Mouse (Mus musculus): Measurements from ENCODE around the gene Tnk2.

Tnk2 gene

GRCm38 (mm10) chr16:32660095-32660494 lies 16.4 kb downstream of the Tnk2 start:
- DNase-seq (ENCODE audit: low spot score in 2 of 2): no peak

- DNase-seq (ENCODE audit: low spot score in 2 of 2): no peak
Measured at GRCm38 (mm10) chr16:32660557-32661321, 17.1 kb downstream of the Tnk2 start.

GRCm38 (mm10) chr16:32661493-32661921 lies 17.8 kb downstream of the Tnk2 start:
- no peak for DNase-seq (ENCODE audit: low spot score in 2 of 2)

- no peak for DNase-seq (ENCODE audit: low spot score in 2 of 2)
Measured at GRCm38 (mm10) chr16:32662372-32662771, 18.7 kb downstream of the Tnk2 start.

DNA sequence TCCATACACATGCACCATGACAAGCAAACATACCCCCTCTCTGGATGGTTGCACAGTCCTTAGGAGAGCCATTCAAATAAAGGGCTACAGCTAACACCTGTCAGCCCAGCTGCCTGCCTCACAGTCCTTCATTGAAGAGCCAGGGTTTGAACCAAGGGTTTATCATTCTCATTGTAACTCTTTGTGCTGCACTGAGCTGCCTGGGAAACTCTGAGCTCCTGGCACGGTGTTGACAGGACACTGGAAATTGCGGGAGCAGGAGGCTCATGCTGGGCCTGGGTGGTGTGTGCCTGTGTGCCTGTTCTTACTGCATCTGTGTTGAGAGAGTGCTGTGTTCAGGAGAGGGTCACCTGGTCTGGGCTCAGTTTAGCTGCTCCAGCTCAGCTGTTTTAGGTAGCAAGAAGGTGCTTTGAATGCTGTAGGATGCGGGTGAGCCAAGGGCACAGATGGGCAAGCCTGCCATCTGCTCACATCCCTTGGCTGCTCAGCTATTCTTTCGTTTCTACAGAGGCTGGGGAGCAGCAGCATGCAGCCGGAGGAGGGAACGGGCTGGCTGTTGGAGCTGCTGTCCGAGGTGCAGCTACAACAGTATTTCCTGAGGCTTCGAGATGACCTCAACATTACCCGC lies 19.7 kb downstream of the Tnk2 start:
- DNase-seq (ENCODE audit: low spot score in 2 of 2): no peak

DNA sequence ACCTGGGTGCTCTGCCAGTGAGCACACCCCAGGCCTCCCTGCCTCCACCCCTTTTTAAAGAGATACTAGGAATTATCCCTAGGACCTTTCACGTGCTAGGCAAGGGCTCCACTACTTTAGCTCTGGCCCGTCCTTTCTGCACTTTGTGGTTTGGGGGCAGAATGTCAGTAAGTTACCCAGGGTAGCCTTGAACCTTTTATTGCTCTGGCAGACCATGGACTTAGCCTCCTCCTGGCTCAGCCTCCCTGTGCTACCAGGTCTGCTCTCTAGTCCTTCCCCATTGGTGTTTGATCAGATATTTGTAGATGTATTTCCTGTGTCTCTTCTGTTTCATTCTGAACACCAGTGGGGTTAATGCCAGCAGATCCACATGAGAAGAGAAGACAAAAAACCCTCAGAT lies 20.5 kb downstream of the Tnk2 start:
- no peak for DNase-seq (ENCODE audit: low spot score in 2 of 2)

GRCm38 (mm10) chr16:32665851-32666665 lies 22.4 kb downstream of the Tnk2 start:
- DNase-seq (ENCODE audit: low spot score in 2 of 2): no peak

- no peak for DNase-seq (ENCODE audit: low spot score in 2 of 2)
Measured at GRCm38 (mm10) chr16:32666671-32667551, 23.2 kb downstream of the Tnk2 start.

GRCm38 (mm10) chr16:32667552-32667872 lies 23.8 kb downstream of the Tnk2 start:
- no peak for DNase-seq (ENCODE audit: low spot score in 2 of 2)

GRCm38 (mm10) chr16:32668030-32668429 lies 24.4 kb downstream of the Tnk2 start:
- no peak for DNase-seq (ENCODE audit: low spot score in 2 of 2)

GRCm38 (mm10) chr16:32668472-32668871 lies 24.8 kb downstream of the Tnk2 start:
- DNase-seq (ENCODE audit: low spot score in 2 of 2): no peak

GRCm38 (mm10) chr16:32669243-32669642 lies 25.6 kb downstream of the Tnk2 start:
- DNase-seq (ENCODE audit: low spot score in 2 of 2): no peak

DNA sequence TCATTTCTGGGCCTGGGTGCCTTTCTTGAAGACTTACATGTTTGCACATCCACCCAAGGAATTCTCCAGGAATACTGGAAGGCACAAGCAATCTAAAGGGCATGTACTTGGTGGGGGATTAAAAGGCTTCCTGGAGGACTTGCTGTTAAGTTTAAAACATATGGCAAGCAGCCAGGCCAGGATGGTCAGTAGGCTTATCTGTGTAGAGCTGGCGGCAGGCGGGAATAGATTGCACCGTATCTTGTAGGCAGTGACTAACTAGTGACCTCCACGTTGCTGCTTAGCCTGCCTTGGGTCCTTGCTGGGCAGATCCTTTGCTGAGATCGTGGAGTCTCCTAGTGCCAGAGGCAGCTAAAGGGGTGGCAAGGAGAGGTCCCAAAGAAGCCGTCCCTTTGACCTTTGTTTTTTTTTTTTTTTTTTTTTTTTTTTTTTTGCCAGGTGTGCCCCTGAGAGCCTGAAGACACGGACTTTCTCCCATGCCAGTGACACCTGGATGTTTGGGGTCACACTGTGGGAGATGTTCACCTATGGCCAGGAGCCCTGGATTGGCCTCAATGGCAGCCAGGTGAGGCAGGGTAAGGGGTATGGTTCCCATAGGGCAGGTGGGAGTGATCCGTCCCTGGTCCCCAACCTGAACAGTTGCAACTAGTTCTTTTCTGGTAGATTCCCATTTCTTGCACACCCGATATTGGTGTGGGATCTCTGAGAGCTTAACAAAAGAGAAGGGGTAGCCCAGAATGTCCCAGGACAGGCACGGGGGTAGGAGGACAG lies 26.9 kb downstream of the Tnk2 start:
- no peak for DNase-seq (ENCODE audit: low spot score in 2 of 2)

DNA sequence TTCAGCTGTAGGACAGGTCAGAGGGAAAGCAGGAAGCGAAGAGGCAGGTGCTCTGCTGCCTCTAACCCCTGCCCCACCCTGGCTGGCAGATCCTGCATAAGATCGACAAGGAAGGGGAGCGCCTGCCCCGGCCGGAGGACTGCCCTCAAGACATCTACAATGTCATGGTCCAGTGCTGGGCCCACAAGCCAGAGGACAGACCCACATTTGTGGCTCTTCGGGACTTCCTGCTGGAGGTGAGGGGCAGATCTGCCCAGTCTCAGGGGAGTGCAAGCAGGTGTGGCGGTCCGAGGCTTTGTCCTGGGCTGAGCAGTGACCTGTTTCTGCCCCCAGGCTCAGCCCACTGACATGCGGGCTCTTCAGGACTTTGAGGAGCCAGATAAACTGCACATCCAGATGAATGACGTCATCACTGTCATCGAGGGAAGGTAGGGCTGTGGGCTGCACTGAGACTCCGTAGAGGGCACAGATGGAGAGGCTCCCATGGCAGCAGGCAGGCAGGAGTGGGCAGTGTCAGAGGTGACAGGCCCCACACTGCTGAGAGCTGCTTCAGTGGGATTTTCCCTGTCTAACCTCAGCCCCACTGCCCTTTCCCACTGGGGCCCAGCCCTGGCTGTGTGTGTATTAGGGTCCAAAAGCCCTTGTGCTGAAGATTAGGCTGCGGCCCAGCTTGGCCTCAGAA lies 27.7 kb downstream of the Tnk2 start:
- DNase-seq (ENCODE audit: low spot score in 2 of 2): no peak

- DNase-seq (ENCODE audit: low spot score in 2 of 2): no peak
Measured at GRCm38 (mm10) chr16:32672250-32672649, 28.6 kb downstream of the Tnk2 start.

DNA sequence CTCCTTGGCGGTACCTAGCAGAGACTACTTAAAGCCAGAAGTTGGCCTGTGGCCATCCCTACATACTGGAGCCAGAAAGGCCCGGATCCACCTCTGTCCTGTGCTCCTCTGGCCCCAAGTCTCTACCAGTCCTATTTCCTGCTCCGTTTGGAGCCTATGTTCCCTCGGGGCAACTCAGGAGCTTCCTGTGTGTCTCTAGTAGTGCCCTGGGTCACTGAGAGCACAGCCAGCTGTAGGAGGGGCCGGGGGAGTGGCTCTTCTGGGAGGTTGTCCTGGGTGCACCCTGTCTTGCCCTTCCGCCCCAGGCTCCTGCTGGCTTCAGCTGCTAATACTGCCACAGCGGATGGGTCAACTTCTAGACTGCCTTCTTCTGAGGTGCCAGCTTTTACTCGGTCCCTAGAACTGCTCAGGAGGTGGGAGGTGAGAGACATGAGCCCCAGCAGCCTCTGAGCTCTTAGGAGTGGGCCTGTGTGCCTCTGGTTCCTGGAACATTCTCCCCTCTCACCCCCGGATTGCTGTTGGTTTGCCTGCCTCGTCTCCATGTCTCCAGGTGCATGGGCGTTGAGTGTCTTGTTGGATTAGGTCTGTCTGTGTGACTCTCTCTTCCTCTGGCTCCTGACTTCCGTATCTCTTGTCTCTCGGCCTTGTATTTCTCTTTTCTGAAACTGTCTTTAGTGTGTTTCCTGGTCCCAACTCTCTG lies 29.3 kb downstream of the Tnk2 start:
- DNase-seq (ENCODE audit: low spot score in 2 of 2): peak in 1 of 2 experiments; percentile 61

DNA sequence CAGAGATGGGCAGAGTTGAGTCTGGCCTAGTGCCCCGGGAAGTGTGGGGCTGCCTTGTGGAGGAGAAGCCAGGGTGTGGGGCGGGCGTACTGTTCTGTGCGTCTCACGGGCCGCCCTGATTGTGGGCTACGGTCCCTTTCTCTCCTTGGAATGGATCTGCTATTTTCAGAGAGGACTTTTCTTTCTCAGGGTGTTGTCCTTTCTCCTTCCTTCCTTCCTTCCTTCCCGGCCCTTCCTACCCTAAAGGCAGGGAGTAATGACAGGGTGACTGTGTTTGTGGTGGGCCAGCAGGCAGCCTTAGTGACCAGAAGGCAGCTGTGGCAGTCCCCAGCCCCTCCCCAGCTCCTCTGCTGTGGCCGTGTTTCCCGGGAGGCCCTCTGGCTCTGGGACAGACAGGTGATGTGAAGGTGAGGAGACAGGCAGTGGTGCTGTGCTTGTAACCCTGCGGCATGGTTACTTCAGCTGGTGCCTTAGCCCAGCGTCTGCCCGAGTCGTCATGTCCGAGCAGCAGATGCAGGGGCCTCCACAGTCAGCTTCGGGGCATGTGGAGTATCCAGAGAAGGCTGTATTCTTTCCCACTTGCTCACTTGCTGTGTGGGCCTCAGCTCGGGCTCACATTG lies 30.6 kb downstream of the Tnk2 start:
- DNase-seq (ENCODE audit: low spot score in 2 of 2): no peak

DNA sequence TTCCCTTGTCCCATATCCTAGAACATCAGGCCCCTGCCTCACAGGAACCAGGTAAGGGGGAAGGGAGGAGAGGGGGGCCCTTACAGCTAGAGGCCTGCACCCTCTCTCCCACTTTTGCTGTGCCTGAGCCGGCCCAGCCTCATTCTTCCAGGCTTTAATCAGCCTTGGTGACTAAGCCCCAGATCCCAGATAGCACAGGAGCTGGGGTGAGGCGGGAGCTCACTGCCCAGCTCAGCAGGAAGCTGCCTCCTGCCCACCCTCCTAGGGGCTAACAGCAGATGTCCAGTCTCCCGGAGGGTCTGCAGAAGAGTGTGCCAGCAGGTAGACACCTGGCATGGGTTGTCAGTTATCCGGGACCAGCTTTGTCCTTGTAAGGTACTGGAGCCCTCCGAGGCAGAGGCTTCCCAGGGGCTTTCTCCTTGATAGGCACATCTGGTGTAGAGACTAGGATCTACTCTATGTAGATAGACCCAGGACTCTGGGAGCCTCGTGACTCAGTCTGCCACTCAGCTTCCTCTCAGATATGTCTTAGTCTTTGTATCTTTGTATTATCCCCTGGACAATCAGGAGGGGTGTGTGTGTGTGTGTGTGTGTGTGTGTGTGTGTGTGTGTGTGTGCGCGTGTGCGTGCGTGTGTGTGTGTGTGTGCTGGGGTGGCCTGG lies 33.5 kb downstream of the Tnk2 start:
- DNase-seq (ENCODE audit: low spot score in 2 of 2): peak in 1 of 2 experiments; percentile 70

DNA sequence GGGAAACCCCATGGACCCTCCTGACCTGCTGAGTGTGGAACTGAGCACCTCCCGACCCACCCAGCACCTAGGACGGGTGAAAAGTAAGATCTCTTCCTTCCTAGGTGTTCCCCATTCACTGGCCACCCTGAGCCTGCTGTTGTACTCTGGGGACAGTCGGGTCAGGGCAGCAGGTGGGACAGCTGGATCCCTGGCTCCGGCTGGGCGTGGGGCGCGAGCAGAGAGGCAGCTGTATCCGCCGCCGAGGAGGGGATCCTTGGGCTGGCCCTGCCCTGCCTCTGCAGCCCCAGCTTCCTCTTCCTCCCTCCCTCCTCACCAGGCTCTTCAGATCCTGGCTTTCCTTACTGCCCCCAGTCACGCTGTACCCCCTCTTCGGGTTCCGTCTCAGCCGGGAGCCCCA lies 34.2 kb downstream of the Tnk2 start:
- DNase-seq (ENCODE audit: low spot score in 2 of 2): no peak

All from urinary bladder, adult 18-20 months (tissue).